Mouse (Mus musculus): ENCODE measurements at regions not wholly inside any gene's neighbourhood (a gene's known extent, or its start where the extent isn't known, plus 50 kb on each side); places are given as distances from the start of the nearest gene placed in this dataset.

- Histone ChIP-seq H3K27ac (no peak overlapping the region), H3K27me3 (no peaks in the 10 kb centered on the region), H3K4me2 (no peak overlapping the region), H3K36me3 (no peaks in the 10 kb centered on the region), H3K9me3 (replicated peaks) (no peaks in the 10 kb centered on the region), H3K4me1 (replicated peaks) (peaks cover 14% of the 10 kb centered on the region), H3K4me3 (no peak overlapping the region), H3K9ac (no peak overlapping the region)
- 53% methylated on average over 3 of the region's 3 CpGs for WGBS
- ATAC-seq (replicated peaks; ENCODE audit: insufficient number of reproducible peaks, insufficient read depth, low FRiP score, low read depth), result no peak
Measured at GRCm38 (mm10) chr1:151105251-151105650, 77.1 kb upstream of the Gm47985 start.

GRCm38 (mm10) chr1:151107401-151107800 is 74.9 kb upstream of the Gm47985 start:
- WGBS, result 69% methylated on average over 3 of the region's 3 CpGs
- ATAC-seq (replicated peaks; ENCODE audit: insufficient number of reproducible peaks, insufficient read depth, low FRiP score, low read depth), result no peak
- no peaks in the 10 kb centered on the region for H3K9me3 ChIP-seq (replicated peaks)

GRCm38 (mm10) chr1:151109333-151109732 is 73.0 kb upstream of the Gm47985 start:
- Histone ChIP-seq H3K27me3 (no peaks in the 10 kb centered on the region), H3K4me2 (no peak overlapping the region), H3K27ac (no peak overlapping the region), H3K4me1 (replicated peaks) (peaks cover 3% of the 10 kb centered on the region; the same call in 1 of the 2 replicates), H3K36me3 (no peaks in the 10 kb centered on the region), H3K4me3 (no peak overlapping the region), H3K9ac (no peak overlapping the region), H3K9me3 (replicated peaks) (no peaks in the 10 kb centered on the region)
- 90% methylated on average over 2 of the region's 2 CpGs for WGBS
- ATAC-seq (replicated peaks; ENCODE audit: insufficient number of reproducible peaks, insufficient read depth, low FRiP score, low read depth), result no peak

More at GRCm38 (mm10) chr1:151107401-151107800, 74.9 kb upstream of the Gm47985 start:
- no peaks in the 10 kb centered on the region for H3K27me3 ChIP-seq
- peaks cover 14% of the 10 kb centered on the region for H3K4me1 ChIP-seq (replicated peaks)
- no peak overlapping the region for H3K4me3 ChIP-seq
- H3K4me2 ChIP-seq, result no peak overlapping the region
- H3K9ac ChIP-seq, result no peak overlapping the region
- H3K36me3 ChIP-seq, result no peaks in the 10 kb centered on the region
- no peak overlapping the region for H3K27ac ChIP-seq

GRCm38 (mm10) chr1:151110412-151110811 is 71.9 kb upstream of the Gm47985 start:
- no peaks in the 10 kb centered on the region for H3K4me1 ChIP-seq (replicated peaks)
- H3K27me3 ChIP-seq, result no peaks in the 10 kb centered on the region
- H3K9ac ChIP-seq, result no peak overlapping the region
- H3K27ac ChIP-seq, result no peak overlapping the region
- H3K4me3 ChIP-seq, result no peak overlapping the region
- H3K36me3 ChIP-seq, result no peaks in the 10 kb centered on the region
- no peak for ATAC-seq (replicated peaks; ENCODE audit: insufficient number of reproducible peaks, insufficient read depth, low FRiP score, low read depth)
- no peak overlapping the region for H3K4me2 ChIP-seq
- no peaks in the 10 kb centered on the region for H3K9me3 ChIP-seq (replicated peaks)
- WGBS, result 73% methylated on average over 4 of the region's 4 CpGs

GRCm38 (mm10) chr1:151111683-151112082 is 70.7 kb upstream of the Gm47985 start:
- 53% methylated on average over 6 of the region's 6 CpGs for WGBS
- H3K27ac ChIP-seq, result no peak overlapping the region
- H3K4me1 ChIP-seq (replicated peaks), result no peaks in the 10 kb centered on the region

GRCm38 (mm10) chr1:151112390-151112789 is 69.9 kb upstream of the Gm47985 start:
- Histone ChIP-seq H3K9me3 (replicated peaks) (no peaks in the 10 kb centered on the region), H3K9ac (no peak overlapping the region), H3K36me3 (no peaks in the 10 kb centered on the region), H3K27ac (no peak overlapping the region), H3K4me3 (no peak overlapping the region), H3K4me2 (no peak overlapping the region), H3K4me1 (replicated peaks) (no peaks in the 10 kb centered on the region), H3K27me3 (no peaks in the 10 kb centered on the region)
- no peak for ATAC-seq (replicated peaks; ENCODE audit: insufficient number of reproducible peaks, insufficient read depth, low FRiP score, low read depth)
- WGBS, result 63% methylated on average over 2 of the region's 2 CpGs

More at GRCm38 (mm10) chr1:151111683-151112082, 70.7 kb upstream of the Gm47985 start:
- no peak overlapping the region for H3K4me3 ChIP-seq
- H3K36me3 ChIP-seq, result no peaks in the 10 kb centered on the region
- ATAC-seq (replicated peaks; ENCODE audit: insufficient number of reproducible peaks, insufficient read depth, low FRiP score, low read depth), result no peak
- H3K9me3 ChIP-seq (replicated peaks), result no peaks in the 10 kb centered on the region
- no peak overlapping the region for H3K4me2 ChIP-seq
- H3K27me3 ChIP-seq, result no peaks in the 10 kb centered on the region
- no peak overlapping the region for H3K9ac ChIP-seq

- Histone ChIP-seq H3K4me3 (no peak overlapping the region), H3K27ac (no peak overlapping the region), H3K36me3 (no peaks in the 10 kb centered on the region), H3K4me2 (no peak overlapping the region), H3K27me3 (no peaks in the 10 kb centered on the region), H3K9ac (no peak overlapping the region), H3K4me1 (replicated peaks) (no peaks in the 10 kb centered on the region), H3K9me3 (replicated peaks) (no peaks in the 10 kb centered on the region)
- 81% methylated on average over 2 of the region's 2 CpGs for WGBS
- ATAC-seq (replicated peaks; ENCODE audit: insufficient number of reproducible peaks, insufficient read depth, low FRiP score, low read depth), result no peak
Measured at GRCm38 (mm10) chr1:151113199-151113598, 69.1 kb upstream of the Gm47985 start.

GRCm38 (mm10) chr1:151118530-151118929 is 63.8 kb upstream of the Gm47985 start:
- Histone ChIP-seq H3K9ac (no peak overlapping the region), H3K27ac (no peak overlapping the region), H3K36me3 (no peaks in the 10 kb centered on the region), H3K9me3 (replicated peaks) (no peaks in the 10 kb centered on the region), H3K4me2 (no peak overlapping the region), H3K4me1 (replicated peaks) (no peaks in the 10 kb centered on the region), H3K4me3 (no peak overlapping the region), H3K27me3 (no peaks in the 10 kb centered on the region)
- WGBS, result 50% methylated on average over 4 of the region's 4 CpGs
- no peak for ATAC-seq (replicated peaks; ENCODE audit: insufficient number of reproducible peaks, insufficient read depth, low FRiP score, low read depth)

- H3K27me3 ChIP-seq, result no peaks in the 10 kb centered on the region
- H3K36me3 ChIP-seq, result no peaks in the 10 kb centered on the region
- 86% methylated on average over 4 of the region's 4 CpGs for WGBS
Measured at GRCm38 (mm10) chr1:151118982-151119381, 63.4 kb upstream of the Gm47985 start.

GRCm38 (mm10) chr1:151119566-151119965 is 62.8 kb upstream of the Gm47985 start:
- Histone ChIP-seq H3K36me3 (no peaks in the 10 kb centered on the region), H3K27me3 (no peaks in the 10 kb centered on the region), H3K27ac (no peak overlapping the region), H3K4me2 (no peak overlapping the region), H3K4me1 (replicated peaks) (no peaks in the 10 kb centered on the region), H3K4me3 (no peak overlapping the region), H3K9me3 (replicated peaks) (no peaks in the 10 kb centered on the region), H3K9ac (no peak overlapping the region)
- no peak for ATAC-seq (replicated peaks; ENCODE audit: insufficient number of reproducible peaks, insufficient read depth, low FRiP score, low read depth)
- 84% methylated on average over 7 of the region's 7 CpGs for WGBS

More at GRCm38 (mm10) chr1:151118982-151119381, 63.4 kb upstream of the Gm47985 start:
- no peak for ATAC-seq (replicated peaks; ENCODE audit: insufficient number of reproducible peaks, insufficient read depth, low FRiP score, low read depth)
- Histone ChIP-seq H3K27ac (no peak overlapping the region), H3K9ac (no peak overlapping the region), H3K4me2 (no peak overlapping the region), H3K4me3 (no peak overlapping the region), H3K4me1 (replicated peaks) (no peaks in the 10 kb centered on the region), H3K9me3 (replicated peaks) (no peaks in the 10 kb centered on the region)

GRCm38 (mm10) chr1:151121686-151122085 is 60.7 kb upstream of the Gm47985 start:
- Histone ChIP-seq H3K4me2 (no peak overlapping the region), H3K9me3 (replicated peaks) (no peaks in the 10 kb centered on the region), H3K27ac (no peak overlapping the region), H3K27me3 (no peaks in the 10 kb centered on the region), H3K4me1 (replicated peaks) (no peaks in the 10 kb centered on the region), H3K9ac (no peak overlapping the region), H3K36me3 (no peaks in the 10 kb centered on the region), H3K4me3 (no peak overlapping the region)
- WGBS, result 97% methylated on average over 2 of the region's 2 CpGs
- no peak for ATAC-seq (replicated peaks; ENCODE audit: insufficient number of reproducible peaks, insufficient read depth, low FRiP score, low read depth)

- no peaks in the 10 kb centered on the region for H3K36me3 ChIP-seq
- no peak overlapping the region for H3K9ac ChIP-seq
Measured at GRCm38 (mm10) chr1:151123964-151124363, 58.4 kb upstream of the Gm47985 start.

More at GRCm38 (mm10) chr1:151123964-151124363, 58.4 kb upstream of the Gm47985 start:
- Histone ChIP-seq H3K4me1 (replicated peaks) (peaks cover 6% of the 10 kb centered on the region), H3K4me3 (no peak overlapping the region), H3K27ac (no peak overlapping the region), H3K4me2 (no peak overlapping the region), H3K9me3 (replicated peaks) (no peaks in the 10 kb centered on the region), H3K27me3 (no peaks in the 10 kb centered on the region)
- no peak for ATAC-seq (replicated peaks; ENCODE audit: insufficient number of reproducible peaks, insufficient read depth, low FRiP score, low read depth)
- WGBS, result 92% methylated on average over 7 of the region's 7 CpGs
